Mouse (Mus musculus): ENCODE results near the gene Shmt2.

Gene Shmt2

GRCm38 (mm10) chr10:127512307-127512666, 10.0 kb downstream of the Shmt2 start:
- DNase-seq (ENCODE audit: low spot score in 2 of 2), result no peak

- DNase-seq (ENCODE audit: low spot score in 2 of 2), result peak; percentile 87 to 89
Measured at GRCm38 (mm10) chr10:127511634-127512306, 10.5 kb downstream of the Shmt2 start.

GRCm38 (mm10) chr10:127510895-127511617, 11.2 kb downstream of the Shmt2 start:
- no peak for DNase-seq (ENCODE audit: low spot score in 2 of 2)

GRCm38 (mm10) chr10:127509837-127510701, 12.2 kb downstream of the Shmt2 start:
- DNase-seq (ENCODE audit: low spot score in 2 of 2), result no peak

- DNase-seq (ENCODE audit: low spot score in 2 of 2), result peak; percentile 53 to 83
Measured at GRCm38 (mm10) chr10:127509051-127509836, 13.0 kb downstream of the Shmt2 start.

- peak in 1 of 2 experiments; percentile 74 for DNase-seq (ENCODE audit: low spot score in 2 of 2)
Measured at GRCm38 (mm10) chr10:127508239-127508638, 14.0 kb downstream of the Shmt2 start.

GRCm38 (mm10) chr10:127500894-127501893, 21.1 kb downstream of the Shmt2 start, which contains the start of gene Stac3:
Gene Stac3 (plus strand): TSS chr10:127501686.
- no peak for DNase-seq (ENCODE audit: low spot score in 2 of 2)

GRCm38 (mm10) chr10:127500042-127500441, 22.2 kb downstream of the Shmt2 start:
- DNase-seq (ENCODE audit: low spot score in 2 of 2), result no peak

- DNase-seq (ENCODE audit: low spot score in 2 of 2), result no peak
Measured at GRCm38 (mm10) chr10:127499516-127499915, 22.7 kb downstream of the Shmt2 start.

- no peak for DNase-seq (ENCODE audit: low spot score in 2 of 2)
Measured at GRCm38 (mm10) chr10:127496156-127496555, 26.1 kb downstream of the Shmt2 start.

- no peak for DNase-seq (ENCODE audit: low spot score in 2 of 2)
Measured at GRCm38 (mm10) chr10:127492118-127492517, 30.1 kb downstream of the Shmt2 start.

- DNase-seq (ENCODE audit: low spot score in 2 of 2), result no peak
Measured at GRCm38 (mm10) chr10:127491128-127491512, 31.1 kb downstream of the Shmt2 start.

GRCm38 (mm10) chr10:127490160-127491127, 31.8 kb downstream of the Shmt2 start:
- DNase-seq (ENCODE audit: low spot score in 2 of 2), result no peak

GRCm38 (mm10) chr10:127488856-127489255, 33.4 kb downstream of the Shmt2 start:
- no peak for DNase-seq (ENCODE audit: low spot score in 2 of 2)

- DNase-seq (ENCODE audit: low spot score in 2 of 2), result no peak
Measured at GRCm38 (mm10) chr10:127485235-127485634, 37.0 kb downstream of the Shmt2 start.

- DNase-seq (ENCODE audit: low spot score in 2 of 2), result peak in 1 of 2 experiments; percentile 74
Measured at GRCm38 (mm10) chr10:127480833-127481813, 41.1 kb downstream of the Shmt2 start.

GRCm38 (mm10) chr10:127479131-127479530, 43.1 kb downstream of the Shmt2 start:
- peak in 1 of 2 experiments; percentile 53 for DNase-seq (ENCODE audit: low spot score in 2 of 2)

- DNase-seq (ENCODE audit: low spot score in 2 of 2), result no peak
Measured at GRCm38 (mm10) chr10:127477301-127477700, 44.9 kb downstream of the Shmt2 start.
